Mouse (Mus musculus) liver, embryonic 16.5 days (tissue): Measurements from ENCODE around the gene Iffo2. TPM values are rescaled to one million over a fixed set of nuclear protein-coding genes. Genes with fewer than 3 reads are reported as not detected.

Experiments
- ATAC-seq: fragments of 200-750 bp; cut with Nextera tagmentation; 2 replicates; pipeline ENCODE4 v1.8.0; 2017; ENCODE audit warnings: low read depth, mild to moderate bottlenecking, moderate number of reproducible peaks, moderate library complexity
- H3K27ac ChIP-seq: fragments of 300-500 bp; sonication (generic); 2 replicates; pipeline ENCODE4 v1.5.1; 2014; ENCODE audit warnings: mild to moderate bottlenecking, low read length
- H3K27me3 ChIP-seq: fragments of 300-500 bp; sonication (generic); 2 replicates; pipeline ENCODE4 v1.6.1; 2014; ENCODE audit warnings: low read depth, low read length, mixed read lengths; ENCODE audit not compliant: control insufficient read depth, insufficient read depth
- H3K36me3 ChIP-seq: fragments of 300-500 bp; sonication (generic); 2 replicates; pipeline ENCODE4 v1.6.1; 2014; ENCODE audit warnings: mild to moderate bottlenecking; ENCODE audit not compliant: control insufficient read depth, insufficient read depth
- H3K4me1 ChIP-seq: fragments of 300-500 bp; sonication (generic); 2 replicates; pipeline ENCODE4 v1.6.1; 2014; ENCODE audit warnings: low read depth, low read length, mixed read lengths; ENCODE audit not compliant: control insufficient read depth
- H3K4me2 ChIP-seq: fragments of 300-500 bp; sonication (generic); 2 replicates; pipeline ENCODE4 v1.6.1; 2014; ENCODE audit warnings: low read depth, low read length, mixed read lengths
- H3K4me3 ChIP-seq: fragments of 300-500 bp; sonication (generic); 2 replicates; pipeline ENCODE4 v1.5.1; 2014; ENCODE audit warnings: low read depth, mild to moderate bottlenecking, low read length
- H3K9ac ChIP-seq: fragments of 300-500 bp; sonication (generic); 2 replicates; pipeline ENCODE4 v1.6.1; 2014; ENCODE audit warnings: low read depth, low read length
- H3K9me3 ChIP-seq: fragments of 300-500 bp; sonication (generic); replicated peaks from 2 replicates; pipeline ENCODE4 v1.6.1; 2016; ENCODE audit warnings: low read length; ENCODE audit not compliant: control insufficient read depth
- WGBS: fragments of 180-500 bp; shearing (Covaris S2); extraction: QIAGEN DNeasy Blood & Tissue Kit; methylation state at CpG from one replicate; pipeline ENCODE4 v1.1.7; 2014; ENCODE audit not compliant: insufficient replicate concordance; 5-methylcytosine and 5-hydroxymethylcytosine counted together
- polyA plus RNA-seq: library from polyadenylated mRNA; unstranded; fragments of >200 nt; fragmentation: Nextera tagmentation; extraction: Ambion mirVana; gene quantifications from 2 replicates; pipeline ENCODE4 v1.2.1, GENCODE M21; 2015

Gene Iffo2
- polyA plus RNA-seq, 1 experiment from 2014 or later: 0.66 TPM

GRCm38 (mm10) chr4:139616276-139617000, 86.1 kb downstream of the Iffo2 start:
- H3K4me3 ChIP-seq: peak overlapping the region; percentile 70
- peak overlapping the region; percentile 71 for H3K9ac ChIP-seq
- peak overlapping the region; percentile 82 for H3K4me2 ChIP-seq
- H3K4me1 ChIP-seq: peaks cover 8% of the 10 kb centered on the region; the same call in 1 of the 2 replicates
- peak overlapping the region; percentile 43; the same call in 1 of the 2 replicates for H3K27ac ChIP-seq
- no peaks in the 10 kb centered on the region for H3K27me3 ChIP-seq
- peaks cover 12% of the 10 kb centered on the region for H3K36me3 ChIP-seq
- peaks cover 2% of the 10 kb centered on the region; the same call in 1 of the 2 replicates for H3K9me3 ChIP-seq
- 10% methylated on average over 24 of the region's 24 CpGs for WGBS
- peak; percentile 90 for ATAC-seq

GRCm38 (mm10) chr4:139617001-139617364, 86.6 kb downstream of the Iffo2 start:
- peak overlapping the region; percentile 82 for H3K4me2 ChIP-seq
- peak overlapping the region; percentile 71 for H3K9ac ChIP-seq
- 40% methylated on average over 3 of the region's 3 CpGs for WGBS
- no peaks in the 10 kb centered on the region for H3K27me3 ChIP-seq
- H3K27ac ChIP-seq: 0 out of 2 replicates have a peak overlapping the region, but pooled peaks have one; percentile 43
- ATAC-seq: no peak
- peak overlapping the region; percentile 70 for H3K4me3 ChIP-seq
- H3K9me3 ChIP-seq: peaks cover 2% of the 10 kb centered on the region; the same call in 1 of the 2 replicates
- H3K36me3 ChIP-seq: peaks cover 12% of the 10 kb centered on the region
- peaks cover 13% of the 10 kb centered on the region for H3K4me1 ChIP-seq

GRCm38 (mm10) chr4:139619765-139620164, 89.4 kb downstream of the Iffo2 start:
- Histone ChIP-seq H3K4me3 (no peak overlapping the region), H3K9ac (no peak overlapping the region), H3K27me3 (no peaks in the 10 kb centered on the region), H3K9me3 (no peaks in the 10 kb centered on the region), H3K36me3 (no peaks in the 10 kb centered on the region), H3K4me1 (peaks cover 22% of the 10 kb centered on the region), H3K27ac (no peak overlapping the region), H3K4me2 (no peak overlapping the region)
- 47% methylated on average over 6 of the region's 6 CpGs for WGBS
- no peak for ATAC-seq

- no peaks in the 10 kb centered on the region for H3K27me3 ChIP-seq
- 1% methylated on average over 35 of the region's 38 CpGs for whole genome bisulfite sequencing
- H3K9ac ChIP-seq: peak within 1 kb of the TSS; percentile 85
- ATAC-seq: peak; percentile 92
- H3K4me2 ChIP-seq: peak within 1 kb of the TSS; percentile 96
- H3K4me1 ChIP-seq: peaks cover 17% of the 10 kb centered on the region
- no peaks in the 10 kb centered on the region for H3K36me3 ChIP-seq
- H3K4me3 ChIP-seq: peak within 1 kb of the TSS; percentile 78
- H3K9me3 ChIP-seq: no peaks in the 10 kb centered on the region
- H3K27ac ChIP-seq: peak within 1 kb of the TSS; percentile 85
Measured at GRCm38 (mm10) chr4:139622373-139623282, 92.3 kb downstream of the Iffo2 start, which contains the start of gene Aldh4a1. Gene Aldh4a1, plus strand, starts transcription at chr4:139622866.

- Histone ChIP-seq H3K36me3 (no peaks in the 10 kb centered on the region), H3K4me2 (peak overlapping the region; percentile 96), H3K27ac (peak overlapping the region; percentile 85), H3K4me1 (peaks cover 17% of the 10 kb centered on the region), H3K9me3 (no peaks in the 10 kb centered on the region), H3K27me3 (no peaks in the 10 kb centered on the region), H3K9ac (peak overlapping the region; percentile 85), H3K4me3 (peak overlapping the region; percentile 78)
- WGBS: 18% methylated on average over 21 of the region's 21 CpGs
- ATAC-seq: no peak
Measured at GRCm38 (mm10) chr4:139623434-139624115, 93.2 kb downstream of the Iffo2 start.

GRCm38 (mm10) chr4:139624116-139624489, 93.8 kb downstream of the Iffo2 start:
- peak; percentile 65 for ATAC-seq
- Histone ChIP-seq H3K4me2 (peak overlapping the region; percentile 96), H3K9ac (no peak overlapping the region; the same call in 1 of the 2 replicates), H3K27ac (peak overlapping the region; percentile 77), H3K36me3 (no peaks in the 10 kb centered on the region), H3K9me3 (no peaks in the 10 kb centered on the region), H3K4me1 (peaks cover 17% of the 10 kb centered on the region), H3K4me3 (peak overlapping the region; percentile 78), H3K27me3 (no peaks in the 10 kb centered on the region)
- WGBS: 56% methylated on average over 5 of the region's 5 CpGs

GRCm38 (mm10) chr4:139624706-139625105, 94.4 kb downstream of the Iffo2 start:
- Histone ChIP-seq H3K36me3 (no peaks in the 10 kb centered on the region), H3K4me1 (peaks cover 17% of the 10 kb centered on the region), H3K4me2 (peak overlapping the region; percentile 96), H3K9ac (no peak overlapping the region), H3K27me3 (no peaks in the 10 kb centered on the region), H3K9me3 (no peaks in the 10 kb centered on the region), H3K27ac (peak overlapping the region; percentile 77), H3K4me3 (peak overlapping the region; percentile 49)
- ATAC-seq: peak; percentile 41
- 62% methylated on average over 10 of the region's 10 CpGs for WGBS

- no peak for ATAC-seq
- no peaks in the 10 kb centered on the region for H3K9me3 ChIP-seq
- H3K36me3 ChIP-seq: no peaks in the 10 kb centered on the region
- H3K4me1 ChIP-seq: peaks cover 12% of the 10 kb centered on the region
- H3K27me3 ChIP-seq: no peaks in the 10 kb centered on the region
- no peak overlapping the region for H3K4me3 ChIP-seq
- H3K4me2 ChIP-seq: no peak overlapping the region
- 73% methylated on average over 11 of the region's 11 CpGs for WGBS
- no peak overlapping the region for H3K9ac ChIP-seq
- no peak overlapping the region for H3K27ac ChIP-seq
Measured at GRCm38 (mm10) chr4:139627361-139627760, 97.0 kb downstream of the Iffo2 start.
